Mouse (Mus musculus) c-Kit-positive CD71-positive TER-119-positive erythroid progenitor cells, embryonic 14.5 days (primary cell): ENCODE data around the gene Alg14.
A peak's percentile ranks its signal among the peaks of the same experiment; 100 is the strongest.

ENCODE experiments used
- DNase-seq: peaks from one replicate; pipeline ENCODE4 v3.0.0-alpha.2; 2013; ENCODE audit warnings: low spot score

Gene Alg14

DNA sequence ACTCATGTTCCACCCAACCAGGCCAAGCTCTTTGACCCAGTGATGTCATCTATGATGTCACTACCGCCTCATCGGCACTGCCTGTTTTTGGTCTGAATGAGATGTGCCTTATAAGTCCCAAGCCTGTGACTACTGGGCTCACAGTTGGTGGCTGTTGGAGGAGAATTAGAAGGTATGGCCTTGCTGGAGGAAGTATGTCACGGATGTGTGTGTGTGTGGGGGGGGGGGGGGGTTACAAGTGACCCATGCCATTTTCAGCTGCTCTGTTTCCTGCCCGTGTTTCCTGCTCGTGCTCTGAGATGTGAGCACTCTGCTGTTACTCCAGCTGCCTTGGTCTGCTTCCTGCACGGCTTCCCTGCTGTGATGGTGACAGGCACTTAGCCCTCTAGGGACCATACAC is 77.9 kb downstream of the Alg14 start:
- no peak for DNase-seq

DNA sequence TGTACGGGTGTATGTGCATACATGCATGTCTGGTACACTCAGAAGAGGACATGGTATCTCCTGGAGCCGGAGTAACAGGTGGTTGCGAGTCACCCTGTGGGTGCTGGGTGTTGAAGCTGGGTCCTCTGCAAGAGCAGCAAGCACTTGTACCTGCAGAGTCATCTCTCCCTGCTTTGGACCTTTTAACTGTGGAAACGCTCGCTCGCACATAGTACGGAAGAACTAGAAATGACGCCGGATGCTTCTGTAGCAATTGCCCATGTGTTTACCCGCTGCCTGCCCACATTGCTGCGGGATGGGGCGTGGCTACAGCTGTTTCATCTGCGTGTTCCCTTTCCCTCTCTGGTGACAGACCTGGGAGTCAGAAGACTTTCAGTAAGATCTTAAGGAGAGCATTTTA is 78.7 kb downstream of the Alg14 start:
- no peak for DNase-seq

DNA sequence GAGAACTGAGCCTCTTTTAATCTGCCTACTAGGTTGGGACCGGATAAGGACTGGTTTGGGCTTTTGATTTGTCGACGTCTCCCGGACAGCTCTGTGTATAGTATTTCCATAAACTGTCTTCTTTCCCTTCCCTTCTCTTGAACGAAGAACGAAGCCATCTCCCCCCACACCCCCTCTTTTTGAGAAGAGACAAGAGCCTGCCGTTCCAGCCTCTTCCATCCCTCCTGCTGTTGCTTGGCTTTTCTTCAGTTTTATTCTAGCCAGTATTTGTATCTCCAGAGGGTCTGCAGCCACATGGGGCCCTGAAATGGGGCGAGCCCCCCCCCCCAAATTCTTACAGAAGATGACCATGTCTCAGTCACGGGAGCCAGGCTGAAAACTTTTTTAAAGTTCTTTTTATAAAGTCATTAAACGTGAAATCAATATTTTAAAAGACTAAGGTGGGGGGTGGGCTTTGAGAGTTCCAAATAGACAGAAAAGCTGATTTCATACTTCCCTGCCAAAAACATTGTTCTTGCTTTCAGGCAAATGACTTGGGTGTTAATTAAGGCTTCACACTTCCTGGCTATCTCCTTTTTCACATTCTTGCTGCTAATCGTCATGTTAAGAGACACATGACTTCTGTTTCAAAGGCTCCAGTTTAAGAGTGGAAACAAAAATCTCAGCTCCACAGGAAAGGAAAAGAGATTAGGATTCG is 79.4 kb downstream of the Alg14 start:
- DNase-seq, result no peak

DNA sequence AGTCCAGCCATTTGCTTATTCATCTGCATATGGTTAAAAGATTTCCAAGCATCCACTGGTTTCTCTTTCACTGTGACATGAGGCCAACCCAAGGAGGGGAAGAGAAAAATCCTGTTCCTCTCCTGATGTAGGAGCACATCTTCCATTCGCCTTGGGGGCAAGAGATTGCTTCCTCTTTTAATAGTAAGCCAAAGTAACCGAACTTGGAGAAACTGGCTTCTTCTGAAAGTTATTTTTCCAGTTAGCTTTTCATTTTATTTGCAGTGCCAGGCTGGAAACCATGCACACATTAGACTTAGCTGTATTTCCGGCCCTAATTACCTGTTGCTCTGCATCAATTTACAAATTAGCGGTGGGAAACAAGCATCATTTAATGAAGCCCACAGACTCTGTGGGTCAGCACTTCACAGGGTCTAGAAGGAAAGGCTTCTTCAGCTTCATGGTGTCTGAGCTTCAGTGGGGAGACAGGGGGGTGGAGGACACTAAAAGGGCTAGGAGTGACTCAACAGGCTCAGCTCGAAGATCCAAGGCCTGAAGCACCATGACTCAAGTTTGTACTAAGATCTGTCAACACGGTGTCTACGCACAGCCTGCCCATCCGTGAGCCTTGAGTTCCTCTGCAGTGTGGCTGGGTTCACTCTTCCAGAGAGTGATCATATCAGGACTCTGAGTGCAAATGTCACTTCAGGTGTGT is 80.1 kb downstream of the Alg14 start:
- no peak for DNase-seq

DNA sequence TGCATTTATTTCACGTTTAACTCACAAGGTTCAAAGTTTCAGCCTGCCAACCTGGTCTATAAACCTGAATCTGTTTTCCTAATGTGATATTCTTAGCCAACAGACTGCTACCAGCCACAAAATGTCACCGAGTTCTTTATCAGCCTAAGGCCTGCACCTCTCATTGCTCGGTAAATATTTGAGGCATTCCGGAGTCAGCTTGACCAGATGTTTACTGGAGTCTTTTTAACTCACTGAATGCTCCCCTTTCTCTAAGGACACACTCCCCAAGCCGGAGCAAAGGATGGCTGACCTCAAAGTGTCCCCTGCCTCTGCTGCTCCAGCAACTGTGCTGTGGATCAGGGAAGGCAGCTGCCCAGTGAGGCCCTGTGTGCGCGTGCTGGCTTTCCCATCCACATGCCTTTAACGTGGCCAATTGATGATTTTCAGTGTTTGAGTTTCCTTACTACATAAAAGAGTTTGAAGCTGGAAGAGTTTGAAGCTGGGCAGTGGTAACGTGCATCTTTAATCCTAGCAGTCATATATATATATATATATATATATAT is 82.4 kb downstream of the Alg14 start:
- DNase-seq, result no peak

DNA sequence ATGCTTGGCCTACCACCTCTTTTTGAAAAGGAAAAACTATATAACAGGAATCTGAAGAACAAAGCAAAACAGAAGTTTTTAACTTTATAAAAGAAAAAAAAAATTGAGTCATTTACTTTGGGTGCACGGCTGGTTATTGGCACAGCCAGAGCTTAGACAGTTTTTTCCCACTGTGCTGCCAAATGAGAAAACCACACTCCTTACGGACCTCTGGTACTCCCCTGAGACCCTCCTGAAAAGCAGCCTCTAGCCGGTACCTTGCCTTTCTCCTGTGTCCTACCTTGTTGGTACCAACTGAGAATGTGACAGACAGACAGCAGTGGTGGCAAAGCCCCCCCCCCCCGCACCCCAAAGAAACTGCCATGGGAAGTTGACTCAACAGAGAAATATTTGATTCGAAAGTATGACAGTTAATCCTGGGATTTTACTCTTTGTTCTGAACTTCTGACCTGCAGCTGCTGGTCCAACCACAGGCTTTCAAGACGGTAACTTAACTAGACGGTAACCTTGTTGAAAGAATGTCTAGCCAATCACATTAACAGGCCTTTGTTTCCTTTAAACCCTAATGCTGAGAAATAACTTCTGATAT is 84.1 kb downstream of the Alg14 start:
- DNase-seq, result no peak

DNA sequence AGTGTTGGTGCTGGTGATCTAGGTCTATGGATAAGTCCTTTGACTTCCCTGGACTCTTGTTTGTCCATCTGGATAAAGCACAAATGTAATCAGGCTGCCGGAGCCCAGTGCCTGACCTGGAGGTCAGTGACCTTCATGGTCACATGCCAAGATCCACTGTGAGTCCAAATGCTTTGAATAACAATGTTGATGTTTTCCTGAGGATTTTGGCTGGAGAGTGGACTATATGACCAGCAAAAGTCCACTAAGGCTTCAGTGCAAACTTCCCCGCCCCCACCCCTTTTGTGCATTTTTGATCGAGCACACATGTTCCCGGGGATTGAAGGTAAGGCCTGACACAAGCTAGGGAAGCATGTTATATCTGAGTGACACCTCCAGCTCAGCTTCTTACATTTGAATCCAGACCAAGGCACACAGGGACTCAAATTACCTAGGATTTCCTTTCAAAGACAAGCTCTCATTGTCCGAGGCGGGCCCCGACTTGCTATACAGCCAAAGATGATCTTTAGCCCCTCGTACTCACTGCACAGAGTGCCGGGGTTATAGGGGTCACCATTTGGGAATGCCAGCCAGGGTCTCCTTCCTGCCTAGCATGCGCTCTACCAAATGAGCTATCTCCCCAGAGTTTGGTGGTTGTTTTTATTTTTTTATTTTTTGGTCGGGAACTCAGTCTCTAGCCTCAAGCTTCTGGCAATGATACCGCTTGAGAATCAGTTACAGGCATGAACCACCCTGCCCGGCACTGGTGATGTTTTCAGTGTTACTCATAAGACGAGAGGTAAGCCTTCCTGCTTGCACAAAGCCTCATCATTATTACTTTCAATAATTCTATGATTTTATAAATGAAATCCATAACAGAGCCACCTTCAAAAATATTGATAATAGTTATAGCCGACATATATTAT is 87.4 kb downstream of the Alg14 start:
- DNase-seq, result no peak

DNA sequence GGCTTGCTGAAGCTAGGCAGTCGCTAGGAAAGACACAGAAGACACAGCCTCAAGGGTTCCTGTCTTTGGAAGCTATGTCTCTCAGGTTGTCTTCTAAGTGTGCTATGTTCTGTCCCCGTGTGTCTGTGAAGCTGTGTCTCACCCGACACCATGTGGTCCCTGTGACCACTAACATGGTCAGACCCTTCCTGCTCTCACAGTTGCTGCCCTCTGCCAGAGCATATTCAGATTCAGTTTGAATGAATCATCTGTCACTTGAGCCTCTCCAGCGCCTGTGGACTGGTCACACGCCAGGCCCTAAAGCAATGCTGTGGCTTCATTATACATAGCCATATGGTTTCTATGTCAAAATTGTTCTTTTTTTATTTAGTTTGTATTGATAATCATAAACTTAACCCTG is 88.1 kb downstream of the Alg14 start:
- no peak for DNase-seq

DNA sequence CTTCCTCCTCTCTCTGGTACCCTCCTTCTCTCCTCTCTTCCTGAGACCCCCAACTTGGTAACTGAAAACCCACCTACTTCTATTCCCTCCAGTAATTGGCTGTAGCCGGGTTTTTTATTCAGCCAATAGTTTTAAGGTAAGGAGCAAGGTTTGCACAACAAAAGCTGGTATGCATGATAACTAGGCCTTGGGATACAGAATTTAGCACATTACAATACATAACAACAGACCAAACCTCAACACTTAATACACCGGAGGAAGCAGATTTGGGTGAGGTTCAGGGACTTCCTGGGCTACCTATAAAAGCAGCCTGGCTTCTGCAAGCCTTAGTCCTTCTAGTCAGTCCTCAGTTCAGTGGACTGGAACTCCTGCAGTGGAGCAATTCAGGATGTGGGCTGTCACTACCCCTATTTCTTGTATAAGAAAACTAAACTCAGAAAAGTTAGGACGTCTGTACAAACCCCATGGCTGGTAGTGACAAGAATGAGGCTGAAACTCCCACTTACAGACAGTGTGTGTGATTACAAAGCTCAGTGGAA is 96.0 kb downstream of the Alg14 start:
- no peak for DNase-seq

DNA sequence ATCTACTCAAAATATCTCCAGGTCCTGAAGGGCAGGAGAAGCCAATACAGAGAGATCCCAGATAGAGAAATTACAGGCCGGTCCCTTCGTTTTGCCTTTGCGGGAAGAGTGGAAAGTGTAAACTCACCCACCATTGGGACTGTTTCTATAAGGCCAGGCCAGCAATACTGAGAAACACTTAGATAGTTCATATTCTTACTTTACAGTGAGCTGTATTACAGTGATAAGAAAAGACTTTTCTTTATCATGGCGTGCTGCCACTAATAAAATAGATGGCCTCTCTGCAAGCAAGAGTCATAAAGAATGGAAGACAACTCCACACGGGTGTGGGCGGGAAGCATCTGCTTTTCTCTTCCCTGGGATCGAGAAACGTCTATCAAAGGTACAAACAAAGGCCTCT is 97.8 kb downstream of the Alg14 start:
- DNase-seq, result peak; percentile 28

DNA sequence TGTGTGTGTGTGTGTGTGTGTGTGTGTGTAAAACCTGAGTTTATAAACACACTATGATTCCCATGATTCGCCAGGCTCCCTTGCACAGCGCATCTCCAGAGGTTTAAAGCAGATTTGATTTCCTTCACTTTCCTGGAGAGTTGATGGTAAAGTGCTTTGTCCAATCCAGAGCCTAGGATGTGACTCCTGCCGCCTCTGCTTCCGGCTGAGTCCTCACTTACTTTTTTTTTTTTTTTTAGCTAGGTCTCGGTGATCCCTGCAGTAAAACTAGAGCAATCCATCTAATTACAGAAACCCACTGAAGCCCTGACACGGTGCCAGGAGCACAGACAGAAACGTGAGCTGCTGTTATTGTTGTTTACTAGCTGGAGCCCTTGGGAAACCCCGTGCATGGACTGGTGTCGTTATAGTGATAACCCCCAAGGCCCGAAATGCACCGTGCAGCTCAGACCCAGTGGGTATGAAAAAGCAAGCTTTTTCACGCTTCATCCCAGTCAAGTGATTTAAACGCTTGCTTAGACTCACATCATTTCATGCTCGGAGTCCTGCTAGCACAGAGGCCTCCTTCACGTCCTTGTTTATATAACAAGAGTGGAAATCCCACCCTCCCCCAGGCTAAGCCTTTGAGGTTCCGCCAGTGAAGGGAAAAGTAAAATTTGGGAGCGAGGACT is 98.4 kb downstream of the Alg14 start:
- DNase-seq, result no peak

DNA sequence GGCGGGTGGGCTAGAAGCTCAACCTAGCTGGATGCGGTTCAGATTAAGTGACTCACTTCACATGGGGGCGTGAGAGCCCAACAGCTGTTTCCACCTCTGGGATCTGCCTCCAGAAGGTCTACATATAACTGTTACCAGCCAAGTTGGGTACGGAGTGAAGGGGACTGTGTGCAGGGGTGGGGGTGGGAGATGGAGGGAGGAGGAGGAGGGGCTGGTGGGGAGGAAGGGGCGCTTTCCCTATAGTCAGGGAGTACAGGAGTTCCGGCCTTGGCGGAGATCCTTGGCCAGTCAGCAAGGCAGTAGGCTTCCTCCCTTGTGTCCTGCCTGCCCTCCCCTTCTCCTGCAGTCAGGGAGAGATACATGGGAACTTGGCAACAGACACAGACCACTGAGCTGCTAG is 99.2 kb downstream of the Alg14 start:
- no peak for DNase-seq

DNA sequence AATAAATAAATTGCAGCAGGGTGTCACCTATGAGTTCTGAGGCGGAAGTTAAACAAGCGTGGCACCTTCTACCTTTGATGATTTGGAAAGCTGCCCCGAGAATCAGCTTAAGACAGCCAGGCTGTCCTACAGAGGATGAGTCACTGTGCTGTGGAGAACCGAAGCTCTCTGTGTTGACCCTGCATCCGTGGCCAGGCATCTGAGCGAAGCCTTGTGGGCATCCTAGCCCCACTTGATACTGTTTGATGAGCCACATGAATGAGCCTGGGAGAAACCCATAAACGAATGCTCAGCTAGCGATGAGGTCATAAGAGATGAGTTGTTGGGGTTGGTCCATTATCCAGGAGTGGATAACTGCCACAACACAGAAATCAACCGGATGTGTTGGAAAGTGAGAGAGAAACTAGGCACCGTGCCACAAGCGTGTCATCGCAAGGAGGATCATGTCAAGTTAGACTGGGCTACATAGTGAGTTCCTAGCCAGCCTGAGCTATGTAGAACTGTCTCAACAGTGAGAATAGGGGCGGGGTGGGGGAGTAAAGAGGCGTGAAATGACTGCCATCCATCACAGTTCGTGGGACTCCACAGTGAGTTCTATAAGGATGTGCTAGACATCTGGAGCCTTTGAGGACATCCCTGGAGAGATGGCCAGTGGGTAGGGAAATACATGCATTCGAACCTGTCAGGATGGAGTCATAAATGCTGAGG is 104.2 kb downstream of the Alg14 start:
- no peak for DNase-seq

DNA sequence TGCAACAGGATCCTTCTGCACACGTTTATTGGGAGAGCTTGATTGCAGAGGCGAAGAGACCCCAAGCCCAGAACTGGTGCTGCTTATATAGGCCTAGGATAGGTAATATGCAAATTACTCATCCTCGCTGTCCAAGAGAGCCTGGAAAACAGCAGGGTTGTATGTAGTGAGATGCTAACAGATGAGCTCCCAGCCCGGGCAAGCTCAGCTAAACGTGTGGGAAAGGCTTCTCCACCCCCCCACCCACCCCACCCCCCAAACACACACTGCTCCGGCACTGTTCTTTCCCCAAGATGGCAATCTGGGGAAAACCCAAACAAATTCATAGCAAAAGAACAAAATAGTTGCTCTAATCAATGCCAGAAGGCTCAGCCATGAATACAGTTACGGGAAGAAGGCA is 105.0 kb downstream of the Alg14 start:
- no peak for DNase-seq

DNA sequence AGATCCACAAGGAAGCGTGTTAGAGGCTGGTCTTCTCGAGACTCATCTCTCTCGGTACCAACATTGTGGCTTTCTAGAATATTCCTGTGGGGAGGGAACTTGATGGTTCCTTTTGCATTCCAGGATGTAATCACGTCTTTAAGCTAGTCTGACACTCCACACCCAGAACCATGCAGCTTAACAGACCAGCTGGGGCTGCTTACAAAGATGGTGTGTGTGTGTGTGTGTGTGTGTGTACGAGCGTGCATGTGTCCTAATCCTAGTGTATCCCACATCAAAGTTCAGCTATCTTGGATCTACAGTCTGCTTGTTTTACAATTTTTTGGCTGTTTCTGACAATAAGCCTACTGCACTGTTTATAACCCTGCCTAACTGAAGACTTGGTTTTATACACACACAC is 105.4 kb downstream of the Alg14 start:
- DNase-seq, result no peak

DNA sequence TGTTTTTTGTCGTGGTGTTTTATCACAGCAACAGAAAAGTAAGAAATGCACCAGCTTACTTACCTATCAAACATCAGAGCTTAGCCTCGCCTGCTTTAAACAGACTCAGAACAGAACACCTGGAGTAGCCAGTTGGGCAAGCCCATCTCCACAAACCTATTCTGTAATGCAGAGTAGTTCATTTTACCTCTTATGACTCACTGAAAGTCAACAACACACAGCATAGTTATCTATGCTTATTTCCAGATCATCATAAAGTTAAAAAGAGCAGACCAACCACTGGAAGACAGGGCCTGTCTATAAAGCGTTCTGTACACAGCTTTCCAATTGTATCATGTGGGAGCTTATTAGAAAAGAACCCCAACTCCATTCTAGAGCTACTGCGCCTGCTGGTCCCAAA is 109.8 kb downstream of the Alg14 start:
- DNase-seq, result no peak

DNA sequence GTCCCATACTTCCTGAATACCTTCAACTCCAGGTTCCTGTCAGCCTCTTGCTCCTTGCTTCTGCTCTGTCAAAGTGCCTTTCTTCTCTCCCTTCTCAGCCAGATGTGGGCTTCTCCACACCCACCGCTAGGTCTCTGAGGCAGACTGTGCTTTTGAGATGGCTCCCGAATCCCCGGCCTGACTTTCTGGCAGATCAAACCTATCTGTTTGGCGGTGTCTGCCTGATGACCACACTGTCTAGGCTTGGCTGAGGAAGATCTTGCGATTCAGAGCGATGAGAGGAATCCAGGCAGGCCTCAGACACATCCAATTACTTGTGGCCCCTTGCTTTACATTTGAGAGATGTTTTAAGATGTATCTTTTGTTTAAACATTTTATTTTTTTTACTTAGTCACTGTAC is 110.5 kb downstream of the Alg14 start:
- no peak for DNase-seq

DNA sequence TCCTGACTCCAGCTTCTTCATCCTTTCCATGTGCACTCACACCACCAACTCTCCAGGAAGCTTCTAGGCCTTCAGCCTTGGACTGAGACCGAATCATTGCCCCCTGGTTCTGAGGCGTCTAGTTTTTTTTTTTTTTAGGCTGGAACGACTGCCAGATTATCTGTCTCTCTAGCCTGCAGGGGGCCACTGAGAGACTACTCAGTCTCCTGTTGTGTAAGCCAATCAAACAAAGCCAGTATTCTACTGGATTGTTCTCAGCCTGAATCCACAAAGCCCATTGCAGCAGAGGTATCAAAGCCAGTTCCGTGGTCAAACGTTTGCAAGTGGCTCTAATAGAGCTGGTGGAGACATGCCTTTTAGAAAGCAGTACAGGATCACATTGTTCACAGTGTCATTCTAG is 111.9 kb downstream of the Alg14 start:
- no peak for DNase-seq

DNA sequence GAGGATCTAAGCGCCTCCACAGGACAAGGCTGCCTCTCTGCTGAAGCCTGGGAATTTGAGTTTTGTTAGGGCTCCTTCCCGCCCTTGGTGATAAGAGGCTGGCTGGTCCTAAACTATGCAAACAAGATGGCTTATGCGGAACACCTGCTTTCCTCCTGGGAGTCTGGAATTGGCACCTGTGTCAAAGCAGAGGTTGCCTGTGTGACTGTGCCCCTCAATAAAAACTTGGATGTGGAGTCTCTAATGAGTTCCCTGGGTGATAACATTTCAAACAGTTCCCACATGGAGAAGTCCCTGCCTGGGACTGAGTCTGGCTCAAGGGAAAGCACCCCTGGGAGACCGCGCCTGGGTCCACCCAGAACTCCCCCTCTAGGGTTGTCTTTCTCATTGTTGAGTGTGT is 113.5 kb downstream of the Alg14 start:
- DNase-seq, result no peak

DNA sequence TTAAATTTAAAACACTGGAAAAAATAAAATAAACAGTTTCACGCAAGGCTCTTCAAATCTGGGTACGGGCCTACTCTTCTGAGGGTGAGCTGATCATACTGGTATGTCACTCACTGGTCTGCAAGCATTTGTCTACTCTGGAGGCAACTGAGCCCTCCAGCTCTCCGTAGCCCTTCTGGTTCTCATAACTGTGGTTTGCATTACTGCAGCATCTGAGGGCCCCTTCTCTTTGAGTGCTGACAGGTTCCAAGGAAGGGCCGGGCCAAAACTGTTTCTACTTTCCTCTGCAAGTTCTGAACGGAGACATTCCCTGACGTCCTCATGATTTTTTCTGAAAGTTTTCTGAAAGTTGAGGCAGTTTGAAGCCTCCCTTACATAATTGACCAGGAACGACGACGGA is 115.8 kb downstream of the Alg14 start:
- no peak for DNase-seq

DNA sequence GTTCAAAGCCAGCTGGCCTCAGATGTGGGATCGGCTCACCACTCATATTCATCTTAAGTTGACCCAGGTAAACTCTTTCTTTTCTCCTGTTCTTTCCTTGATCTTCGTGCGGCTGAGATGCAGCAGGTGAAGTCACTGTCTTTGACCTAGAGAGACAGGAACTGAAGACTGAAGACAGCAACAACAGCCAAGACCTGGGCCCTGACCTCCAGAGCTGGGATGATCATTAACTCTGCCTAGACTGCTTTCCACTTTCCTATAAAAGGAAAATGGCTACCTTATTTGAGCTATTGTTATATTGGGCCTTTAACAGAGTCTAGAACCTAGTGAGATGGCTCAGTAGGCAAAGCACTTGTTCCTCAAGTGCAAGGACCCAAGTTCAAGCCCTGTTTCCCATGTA is 116.8 kb downstream of the Alg14 start:
- DNase-seq, result no peak
